Mouse (Mus musculus) leukemia stem cell, adult 10-12 weeks (primary cell): ENCODE data around the gene Scamp2. TPM values are rescaled to one million over a fixed set of nuclear protein-coding genes. Genes with fewer than 3 reads are reported as not detected.

ENCODE experiments used
- polyA plus RNA-seq: library from polyadenylated mRNA; stranded (reverse); fragments of >175 nt; gene quantifications from 2 replicates; pipeline ENCODE4 v1.2.3, GENCODE M21; 2012; ENCODE audit warnings: low replicate concordance

The Scamp2 gene
- polyA plus RNA-seq = 3.0 and 80.8 TPM in 2 replicates

DNA sequence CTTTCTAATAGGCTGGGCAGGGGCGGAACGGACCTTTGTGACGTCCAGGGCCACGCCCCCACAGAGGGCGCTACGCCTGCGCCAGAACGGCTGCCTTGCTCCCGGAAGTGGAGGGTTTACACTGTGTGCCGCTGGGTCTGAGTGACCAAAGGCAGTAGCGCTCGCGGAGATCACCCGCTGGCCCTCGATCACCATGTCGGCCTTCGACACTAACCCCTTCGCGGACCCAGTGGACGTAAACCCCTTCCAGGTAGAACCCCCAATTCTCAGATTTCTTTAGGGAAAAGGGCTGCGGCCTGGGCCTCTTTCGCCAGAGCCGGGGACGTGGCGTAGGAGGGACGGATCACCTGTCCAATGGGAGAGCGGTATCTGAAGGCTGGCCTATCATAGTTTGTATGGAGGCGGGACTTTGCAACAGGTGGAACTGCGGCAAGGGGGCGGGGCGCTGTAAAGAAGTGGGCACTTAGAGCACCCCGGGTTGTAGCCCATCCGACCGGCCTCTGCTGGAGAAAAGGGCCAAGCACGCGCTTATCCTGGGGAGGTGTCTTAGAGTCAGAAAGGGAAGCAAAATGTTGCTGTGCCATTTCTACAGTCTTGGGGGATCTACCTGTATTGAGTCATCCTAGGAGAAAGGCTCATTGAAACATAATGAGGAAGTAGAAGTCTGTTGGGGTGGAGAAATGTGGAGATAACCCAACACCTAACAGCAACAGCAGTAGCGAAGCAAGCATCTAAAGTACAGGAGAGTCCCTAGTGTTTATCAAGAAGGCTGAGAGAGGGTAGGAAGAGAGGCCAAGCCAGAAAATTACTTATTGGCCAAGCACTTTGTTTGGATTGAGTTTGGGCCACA lies at the start of gene Scamp2:
Gene Scamp2 (plus strand): TSS at position 83 of the 850 bp plus-strand sequence.

DNA sequence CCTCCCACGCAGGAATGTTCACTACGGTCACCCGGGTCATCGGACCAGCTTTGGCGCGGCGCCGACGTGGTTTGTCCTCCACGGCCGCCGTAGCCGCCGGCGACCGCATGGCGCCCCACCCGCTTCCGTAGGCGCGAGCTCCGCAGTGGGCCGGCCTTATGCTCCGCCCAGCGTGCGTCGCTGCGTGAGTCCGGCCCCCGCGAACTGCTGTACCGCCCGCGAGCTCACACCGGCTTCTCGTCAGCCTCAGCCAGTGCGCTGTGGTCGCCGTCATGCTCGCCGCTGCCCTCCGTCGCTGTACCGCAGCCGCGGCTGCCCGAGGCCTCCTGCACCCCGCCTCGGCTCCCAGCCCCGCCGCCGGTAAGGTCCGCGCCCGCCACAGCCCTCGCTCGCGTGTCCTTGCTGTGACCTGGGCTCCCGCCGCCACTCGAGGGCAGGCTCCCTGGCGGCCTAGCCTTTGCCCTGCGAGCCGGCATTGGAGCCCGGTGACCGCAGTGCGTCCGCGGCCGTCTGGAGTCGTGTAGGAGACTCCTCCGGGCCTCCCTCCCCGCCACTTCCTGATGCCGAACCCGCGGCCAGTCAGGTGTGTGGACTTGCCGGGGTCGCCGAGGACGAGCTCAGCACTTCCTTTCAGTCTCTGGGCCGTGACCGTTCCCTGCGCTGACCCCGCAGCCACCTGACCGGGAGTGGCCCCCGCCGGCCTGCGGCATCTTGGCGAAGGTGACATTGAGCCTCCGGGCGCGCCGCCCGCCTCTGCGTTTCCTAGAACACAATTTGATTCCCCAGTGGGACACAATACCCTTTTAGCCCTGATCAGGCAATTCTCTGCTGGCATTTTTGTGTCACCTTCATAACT lies 39.5 kb upstream of the Scamp2 start, which contains the start of gene Cox5a:
Gene Cox5a (plus strand): TSS at position 219 of the 856 bp plus-strand sequence.

DNA sequence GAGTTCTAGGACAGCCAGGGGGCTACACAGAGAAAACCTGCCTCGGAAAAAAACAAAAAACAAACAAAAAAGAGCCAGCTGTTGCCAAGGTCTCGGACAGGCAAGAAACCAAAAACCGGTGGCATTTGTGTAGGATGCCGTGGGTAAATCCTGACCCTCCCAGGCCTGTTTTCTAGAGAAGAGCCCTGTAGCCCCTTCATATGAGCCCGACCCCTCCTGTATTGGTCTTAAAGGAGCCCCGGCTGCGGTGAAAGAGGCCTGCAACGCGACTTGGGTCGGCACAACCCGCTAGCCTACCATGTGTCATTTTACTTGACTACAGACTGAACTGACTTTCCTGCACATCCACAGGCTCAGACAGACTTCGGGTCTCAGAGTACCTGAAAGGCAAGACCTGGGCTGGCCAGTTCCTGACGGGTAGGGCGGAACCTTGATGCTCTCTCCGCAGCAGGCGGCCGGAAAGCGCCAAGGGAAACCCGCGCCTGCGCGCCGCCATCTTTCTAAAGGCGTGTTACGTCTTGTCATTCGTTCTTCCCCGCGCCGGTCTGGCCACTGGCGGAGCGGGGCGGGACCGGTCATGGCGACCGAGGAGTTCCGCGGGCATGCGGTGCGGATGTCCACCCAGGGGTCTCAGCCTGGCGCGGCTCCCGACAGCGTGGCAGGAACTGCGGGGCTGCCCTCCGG lies 23.6 kb upstream of the Scamp2 start, which contains the start of gene Fam219b:
Gene Fam219b (plus strand): TSS at position 485 of the 684 bp plus-strand sequence.

DNA sequence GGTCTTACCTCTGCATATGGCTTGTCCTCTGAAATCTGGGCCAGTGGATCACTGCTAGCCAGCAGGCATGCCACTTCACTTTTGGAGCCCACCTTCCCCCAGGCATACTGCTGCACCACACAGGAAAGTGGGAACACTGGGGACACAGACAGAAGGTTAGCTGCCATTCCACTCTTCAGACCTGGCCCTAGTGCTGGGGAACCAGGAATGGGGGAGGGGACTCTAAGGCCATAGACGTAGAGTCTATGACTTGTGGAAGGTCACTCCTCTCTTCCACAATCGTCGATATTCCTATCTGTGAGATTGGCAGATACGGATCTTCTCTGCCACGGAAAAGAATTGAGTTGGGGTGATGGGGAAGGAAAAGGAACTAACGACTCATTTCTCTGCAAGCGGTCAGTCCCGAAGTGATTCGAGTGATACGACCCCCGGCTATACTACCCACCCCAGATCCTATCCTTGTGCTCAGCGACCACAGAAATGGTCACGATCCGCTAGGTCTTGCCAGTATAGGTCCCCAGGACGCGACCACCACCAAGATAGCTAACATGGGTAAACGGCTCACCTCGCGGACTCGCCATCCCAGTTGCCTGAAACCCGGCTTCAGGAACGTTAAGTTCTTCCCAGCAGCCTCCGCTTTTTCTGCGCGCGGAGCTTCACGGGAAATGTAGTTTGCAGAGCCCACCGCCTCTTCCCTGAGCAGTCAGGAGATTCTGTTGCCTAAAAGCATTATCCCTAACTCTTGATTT lies 8.4 kb upstream of the Scamp2 start, which contains the start of gene Mpi:
Gene Mpi (minus strand): TSS at position 625 of the 749 bp plus-strand sequence.

DNA sequence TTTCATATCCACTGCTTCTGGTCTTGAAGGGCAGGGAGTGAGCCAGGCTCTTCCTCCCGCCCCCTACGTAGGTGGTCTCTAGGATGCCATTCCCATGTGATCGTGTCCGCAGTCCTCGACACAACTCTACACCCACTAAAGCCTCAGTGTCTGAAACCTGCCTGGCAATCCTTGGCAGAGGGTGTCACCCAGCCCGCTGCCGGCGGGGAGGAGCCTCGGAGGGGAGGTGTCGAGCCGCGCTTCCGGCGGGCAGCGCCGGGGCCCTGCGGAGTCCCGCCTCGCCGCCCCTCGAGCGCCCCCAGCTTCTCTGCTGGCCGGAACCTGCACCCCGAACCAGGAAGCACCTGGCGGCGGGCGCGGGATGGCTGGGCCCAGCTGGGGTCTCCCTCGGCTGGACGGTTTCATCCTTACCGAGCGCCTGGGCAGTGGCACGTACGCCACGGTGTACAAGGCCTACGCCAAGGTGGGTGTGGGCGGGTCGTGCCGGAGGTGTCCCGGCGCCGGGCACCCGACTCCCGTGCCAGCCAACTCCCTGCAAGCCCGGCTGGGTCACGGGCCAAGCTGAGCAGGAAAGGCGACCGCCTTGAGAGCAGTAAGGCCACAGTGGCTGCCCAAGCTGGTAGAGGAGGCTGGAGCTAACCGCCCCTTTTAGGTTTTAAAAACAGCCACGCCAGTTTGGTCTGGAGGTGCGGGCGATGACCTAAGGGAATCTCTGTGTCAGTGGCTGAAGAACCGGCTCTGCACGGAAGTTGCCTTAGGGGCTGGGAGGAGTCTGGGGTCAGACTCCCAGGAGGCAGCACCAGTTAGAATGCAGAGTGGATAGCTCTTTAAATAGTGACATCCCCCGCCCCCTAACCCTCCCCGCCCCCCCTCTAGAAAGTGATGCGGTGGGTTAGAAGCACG lies 28.7 kb downstream of the Scamp2 start, which contains the start of gene Ulk3:
Gene Ulk3 (plus strand): TSS at position 229 of the 903 bp plus-strand sequence.

DNA sequence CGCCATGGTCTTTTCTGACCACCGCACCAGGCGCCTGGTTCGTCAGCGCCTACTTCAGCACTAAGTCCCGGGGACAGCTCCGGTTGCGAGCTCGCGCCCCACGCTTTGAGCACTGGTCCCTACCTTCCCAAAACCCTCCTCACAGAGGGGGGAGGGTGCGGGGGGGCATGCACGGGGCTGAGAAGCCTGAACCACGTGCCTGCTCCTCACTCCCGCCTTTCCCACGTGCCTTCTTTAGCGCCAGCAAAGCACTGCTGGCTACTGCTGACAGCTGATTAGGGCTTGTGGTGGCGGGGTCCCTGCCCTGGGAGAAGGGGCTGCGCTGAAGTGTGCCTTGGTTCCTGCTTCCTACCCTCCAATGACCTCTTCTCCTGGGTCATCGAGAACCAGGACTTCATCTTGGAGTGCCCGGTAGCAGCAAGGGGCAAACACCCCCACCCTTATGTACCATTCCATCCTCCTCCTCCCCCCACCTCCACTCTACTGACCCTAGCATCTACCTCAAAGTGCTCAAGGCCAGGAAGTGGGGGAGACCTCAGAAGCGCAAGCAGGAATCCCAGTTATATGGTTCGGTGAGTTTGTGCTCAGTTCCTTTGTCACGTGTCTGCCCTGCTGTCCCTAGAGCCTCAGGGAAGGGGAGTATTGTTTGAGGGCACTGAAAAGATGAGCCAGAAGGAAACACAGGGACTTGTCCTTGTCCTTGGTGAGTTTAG lies 45.6 kb downstream of the Scamp2 start, which contains the start of gene Cplx3:
Gene Cplx3 (minus strand): TSS at position 143 of the 713 bp plus-strand sequence.

DNA sequence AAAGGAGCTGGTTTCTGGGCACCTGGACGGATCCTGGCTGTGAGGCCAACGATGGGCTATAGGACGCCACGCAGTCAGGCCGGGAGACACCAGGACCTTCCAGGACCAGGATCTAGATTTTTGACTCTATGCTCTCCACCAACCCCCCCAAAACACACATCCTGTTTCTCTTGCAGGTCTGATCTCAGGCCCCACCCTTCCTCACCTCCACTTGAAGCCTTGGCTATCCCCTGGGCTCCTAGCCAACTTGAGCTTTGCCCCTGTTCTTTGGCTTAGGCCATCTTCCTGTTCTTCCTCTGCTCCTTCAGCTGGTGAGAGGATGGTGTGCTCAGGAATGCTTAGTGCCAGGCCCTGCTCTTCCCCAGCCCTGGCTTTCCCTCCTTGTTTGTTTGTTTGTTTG lies 59.9 kb downstream of the Scamp2 start, which contains the start of gene Lman1l:
Gene Lman1l (minus strand): TSS at position 101 of the 400 bp plus-strand sequence.

Other genes starting within 250 kb of the Scamp2 start
- 5.1 and 7.3 TPM in 2 replicates for gene Ppcdc, start 120.8 kb upstream of the Scamp2 start, polyA plus RNA-seq
- 1.6 and 3.4 TPM in 2 replicates for gene Scamp5, start 92.9 kb upstream of the Scamp2 start, polyA plus RNA-seq
- 0.48 TPM in 1 of 2 replicates, not detected in the other for gene Rpp25, start 56.9 kb upstream of the Scamp2 start, polyA plus RNA-seq
- gene Cox5a, start 39.7 kb upstream of the Scamp2 start, polyA plus RNA-seq = 375 and 488 TPM in 2 replicates
- gene Fam219b, start 23.4 kb upstream of the Scamp2 start, polyA plus RNA-seq = 8.9 and 30.6 TPM in 2 replicates
- gene Mpi, start 8.2 kb upstream of the Scamp2 start, polyA plus RNA-seq = 0.38 and 1.4 TPM in 2 replicates
- 4.8 and 5.2 TPM in 2 replicates for gene Ulk3, start 28.5 kb downstream of the Scamp2 start, polyA plus RNA-seq
- not detected in 2 replicates for gene Cplx3, start 45.3 kb downstream of the Scamp2 start, polyA plus RNA-seq
- gene Lman1l, start 59.8 kb downstream of the Scamp2 start, polyA plus RNA-seq = not detected in 2 replicates
- gene Csk, start 92.7 kb downstream of the Scamp2 start, polyA plus RNA-seq = 457 and 560 TPM in 2 replicates
- gene Cyp1a2, start 122.8 kb downstream of the Scamp2 start, polyA plus RNA-seq = not detected in 2 replicates
- 0.15 TPM in 1 of 2 replicates, not detected in the other for gene Cyp1a1, start 127.0 kb downstream of the Scamp2 start, polyA plus RNA-seq
- gene Edc3, start 147.6 kb downstream of the Scamp2 start, polyA plus RNA-seq = 1.1 and 10.9 TPM in 2 replicates
- gene Clk3, start 204.9 kb downstream of the Scamp2 start, polyA plus RNA-seq = 41.0 and 44.7 TPM in 2 replicates